Mouse (Mus musculus) activated CD4-positive, CD25-positive, alpha-beta regulatory T cell, adult 4 months (primary cell): ENCODE results near the gene Axin2. TPM values are rescaled to one million over a fixed set of nuclear protein-coding genes. Genes with fewer than 3 reads are reported as not detected.

Experiments
- ATAC-seq: one replicate; pipeline ENCODE4 v1.8.0; 2017
- polyA plus RNA-seq, 2 experiments: library from polyadenylated mRNA; unstranded; fragments of 100-300 nt; shearing (Covaris generic); gene quantifications; one replicate each; pipeline ENCODE4 v1.2.1; 2017

Gene Axin2
- polyA plus RNA-seq, 2 experiments from 2014 or later = 7.7 to 12.7 TPM

DNA sequence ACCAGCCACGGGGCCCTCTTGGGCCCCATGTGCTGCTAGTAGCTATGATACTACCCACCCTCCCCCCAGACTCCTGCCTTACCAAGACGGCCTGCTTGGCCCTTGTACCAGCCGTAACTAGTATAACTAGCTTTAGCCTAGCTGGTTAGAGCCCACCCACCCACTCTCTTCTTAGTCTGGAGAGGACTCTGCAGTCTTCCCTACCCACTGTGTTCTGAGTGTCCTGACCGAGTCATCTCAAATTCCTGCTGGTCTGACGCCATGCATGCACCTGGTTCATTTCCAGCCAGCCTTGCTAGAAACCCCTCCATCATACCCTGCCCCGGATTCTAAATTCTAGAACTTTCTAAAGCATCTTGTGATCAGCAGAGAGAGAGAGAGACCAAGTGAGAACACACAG lies 9.6 kb downstream of the Axin2 start:
- ATAC-seq = no peak

DNA sequence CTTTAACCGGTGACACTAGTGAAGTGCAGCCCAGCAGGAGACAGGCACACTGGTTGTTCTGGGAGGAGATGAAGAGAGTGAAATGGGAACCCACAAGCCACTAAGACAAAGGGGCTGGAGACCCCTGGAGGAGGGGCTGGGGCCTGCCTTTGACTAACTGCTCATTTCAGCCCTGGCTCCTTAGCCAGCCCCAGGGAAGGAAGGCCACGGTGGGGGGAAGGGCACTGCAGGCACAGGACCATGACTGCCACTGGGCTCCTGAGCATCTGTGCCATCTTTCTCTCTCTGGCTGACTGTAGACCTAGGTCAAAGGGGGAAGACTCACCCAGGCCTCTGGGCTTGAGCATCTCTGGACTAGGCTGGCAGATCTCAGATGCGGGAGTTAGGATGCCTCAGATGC lies 10.5 kb downstream of the Axin2 start:
- no peak for ATAC-seq

DNA sequence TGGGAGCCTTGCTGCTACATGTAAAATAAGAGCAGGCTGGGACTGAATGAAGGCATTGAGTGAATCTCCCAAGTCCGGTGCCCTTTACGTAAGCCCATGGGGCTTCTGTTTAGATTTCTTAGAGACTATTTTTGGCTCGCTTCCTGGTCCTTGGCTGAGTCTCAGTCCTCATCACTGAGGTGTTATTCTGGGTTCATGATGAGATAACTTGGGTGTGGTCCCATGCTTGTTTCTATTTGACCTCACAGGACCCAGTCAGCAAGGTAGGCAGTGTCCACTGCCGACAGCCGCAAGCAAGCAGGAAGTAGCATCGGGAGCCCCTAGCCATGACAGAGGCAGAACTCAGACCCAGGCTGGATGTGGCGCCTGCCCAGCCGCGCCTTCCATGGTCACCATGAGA lies 13.7 kb downstream of the Axin2 start:
- ATAC-seq = no peak

DNA sequence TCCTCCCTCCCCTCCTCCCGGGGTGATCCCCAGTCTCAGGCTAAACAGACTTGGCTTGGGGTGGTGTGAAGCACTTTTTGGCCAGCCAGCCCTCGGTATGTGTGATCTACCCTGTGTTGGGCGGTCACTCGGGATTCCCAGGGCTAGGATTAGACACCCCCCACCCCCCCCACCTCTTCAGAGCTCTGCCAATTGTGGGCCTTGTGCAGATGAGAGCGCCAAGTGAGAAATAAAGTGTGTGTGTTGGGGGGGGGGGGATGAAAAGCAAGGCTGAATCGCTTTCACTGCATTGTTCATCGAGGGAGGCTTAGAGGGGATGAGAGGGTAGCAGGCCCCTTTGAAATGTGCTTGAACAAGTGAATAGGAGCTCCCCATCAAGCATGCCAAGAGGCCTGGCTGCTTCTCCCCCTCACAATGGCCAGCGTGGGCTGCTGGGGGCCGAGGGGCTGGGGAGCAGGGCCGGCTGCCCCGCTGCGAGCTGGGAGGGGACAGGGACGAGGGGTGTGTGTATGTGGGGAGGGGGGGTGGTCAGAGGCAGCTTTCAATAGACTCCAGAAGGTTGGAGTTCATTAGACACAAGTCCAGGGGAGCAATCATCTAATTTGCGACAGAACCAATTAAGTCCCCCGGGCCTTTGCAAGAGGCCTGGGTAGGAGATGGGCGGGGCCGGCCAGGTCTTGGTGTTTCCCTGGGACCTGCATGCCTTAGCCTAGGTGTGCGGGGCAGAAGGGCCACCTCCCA lies 15.1 kb downstream of the Axin2 start:
- ATAC-seq = no peak

DNA sequence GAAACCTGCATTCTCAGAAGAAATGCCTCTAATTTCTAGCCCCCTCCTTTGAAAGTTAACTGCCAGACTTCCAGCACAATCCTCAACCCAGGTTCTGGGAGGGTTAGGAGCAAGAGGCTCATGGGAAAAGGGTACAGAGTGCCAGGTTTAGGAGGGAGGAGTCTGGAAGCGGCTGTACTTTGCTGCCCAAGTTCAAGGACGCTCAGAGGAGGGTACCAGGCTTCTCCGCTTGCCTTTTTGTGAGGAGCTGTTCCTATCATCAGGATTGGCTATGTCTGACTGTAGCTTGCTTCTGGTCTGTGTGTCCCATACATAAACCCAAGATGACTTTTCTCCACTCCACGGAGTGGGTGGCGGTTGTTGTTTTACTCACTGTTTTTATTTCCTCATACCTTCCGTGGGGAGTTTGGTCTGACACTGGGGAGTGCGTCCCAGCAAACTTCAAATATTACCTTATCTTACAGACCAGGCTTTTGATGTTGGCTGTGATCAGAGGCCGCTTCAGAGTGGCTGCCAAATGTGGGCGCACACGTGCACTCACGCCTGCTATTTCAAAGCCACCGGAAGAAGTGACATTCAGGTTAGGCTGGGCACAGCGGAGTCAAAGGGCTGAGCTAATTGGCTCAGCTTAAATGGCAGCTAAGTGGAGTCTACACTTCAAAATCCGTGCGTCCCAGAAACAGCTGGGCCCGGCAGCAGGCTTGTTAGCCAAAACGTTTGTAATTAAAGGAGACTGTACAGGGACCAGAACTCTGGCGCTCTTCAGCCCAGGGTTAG lies 16.1 kb downstream of the Axin2 start:
- ATAC-seq = no peak

DNA sequence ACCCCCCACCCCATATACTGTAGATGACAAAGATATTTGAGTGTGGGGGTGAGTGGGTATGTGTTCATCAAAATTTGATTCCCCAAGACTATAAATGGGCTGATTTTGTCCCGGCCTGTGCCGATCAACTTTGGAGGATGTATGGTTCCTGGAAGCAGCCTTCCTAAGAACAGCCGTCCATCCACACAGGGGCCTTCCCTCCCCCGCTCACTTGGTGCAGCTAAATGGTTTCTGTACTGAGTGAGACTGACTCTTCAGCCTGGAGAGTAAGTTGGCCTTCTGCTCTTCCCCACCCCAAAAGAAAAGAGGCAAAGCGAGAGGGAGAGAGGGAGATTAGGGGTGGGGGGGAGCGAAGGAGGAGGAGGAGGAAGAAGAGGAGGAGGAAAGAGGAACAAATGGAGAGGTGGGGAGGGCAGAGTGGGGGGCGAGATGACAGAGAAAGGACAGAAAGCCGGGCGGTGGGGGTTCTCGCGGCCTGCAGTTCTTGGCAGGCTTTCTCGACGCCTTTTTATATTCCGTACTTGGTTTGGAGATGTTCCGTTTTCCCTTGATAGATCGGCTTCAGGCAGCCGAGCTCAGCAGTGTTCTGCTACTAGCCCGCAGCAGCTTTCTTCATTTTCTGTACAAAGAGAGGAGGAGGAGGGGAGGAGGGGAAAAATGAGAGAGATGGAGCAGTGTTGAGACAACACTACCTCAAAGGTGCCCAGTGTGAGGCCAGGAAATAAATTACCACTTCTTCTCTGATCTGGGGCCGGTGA lies 20.7 kb downstream of the Axin2 start:
- no peak for ATAC-seq

DNA sequence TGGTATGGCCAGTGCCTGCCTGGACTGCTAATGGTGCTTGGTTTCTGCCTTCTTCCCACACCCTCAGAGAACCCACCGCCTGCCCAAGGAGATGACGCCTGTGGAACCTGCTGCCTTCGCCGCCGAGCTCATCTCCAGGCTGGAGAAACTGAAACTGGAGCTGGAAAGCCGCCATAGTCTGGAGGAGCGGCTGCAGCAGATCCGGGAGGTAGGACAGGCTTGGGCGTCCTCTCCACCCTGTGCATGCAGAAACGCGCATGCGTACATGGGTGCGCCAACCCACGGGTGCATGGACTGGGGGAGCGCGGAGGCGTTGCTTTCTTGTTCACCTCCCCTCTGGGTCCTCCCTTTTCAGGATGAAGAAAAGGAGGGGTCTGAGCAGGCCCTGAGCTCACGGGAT lies 21.7 kb downstream of the Axin2 start:
- ATAC-seq = no peak

DNA sequence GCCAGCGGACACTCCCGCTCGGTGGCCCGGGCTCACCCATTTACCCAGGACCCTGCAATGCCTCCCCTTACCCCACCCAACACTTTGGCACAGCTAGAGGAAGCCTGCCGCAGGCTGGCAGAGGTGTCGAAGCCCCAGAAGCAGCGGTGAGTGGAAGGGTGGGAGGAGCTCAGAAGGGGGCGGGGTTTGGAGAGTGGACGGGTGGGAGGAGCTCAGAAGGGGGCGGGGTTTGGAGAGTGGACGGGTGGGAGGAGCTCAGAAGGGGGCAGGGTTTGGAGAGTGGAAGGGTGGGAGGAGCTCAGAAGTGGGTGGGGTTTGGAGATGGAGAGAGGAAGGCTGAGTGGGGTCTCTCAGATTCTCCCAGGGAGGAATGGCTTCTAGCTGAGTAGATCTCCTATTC lies 23.6 kb downstream of the Axin2 start:
- ATAC-seq = no peak

DNA sequence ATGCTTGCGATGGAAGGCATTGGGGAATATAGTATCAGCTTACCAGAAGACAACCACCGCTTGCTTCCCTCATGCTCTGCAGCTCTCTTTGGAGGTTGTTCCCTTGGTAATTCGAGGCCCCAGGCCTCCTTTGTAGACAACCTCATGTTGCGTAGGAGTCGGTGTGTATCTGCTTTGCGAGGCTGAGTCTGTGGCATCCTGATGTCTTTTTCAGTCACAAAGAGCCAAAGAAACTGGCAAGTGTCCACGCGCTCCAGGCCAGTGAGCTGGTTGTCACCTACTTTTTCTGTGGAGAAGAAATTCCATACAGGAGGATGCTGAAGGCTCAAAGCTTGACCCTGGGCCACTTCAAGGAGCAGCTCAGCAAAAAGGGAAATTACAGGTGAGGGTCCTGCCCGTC lies 25.5 kb downstream of the Axin2 start:
- no peak for ATAC-seq

DNA sequence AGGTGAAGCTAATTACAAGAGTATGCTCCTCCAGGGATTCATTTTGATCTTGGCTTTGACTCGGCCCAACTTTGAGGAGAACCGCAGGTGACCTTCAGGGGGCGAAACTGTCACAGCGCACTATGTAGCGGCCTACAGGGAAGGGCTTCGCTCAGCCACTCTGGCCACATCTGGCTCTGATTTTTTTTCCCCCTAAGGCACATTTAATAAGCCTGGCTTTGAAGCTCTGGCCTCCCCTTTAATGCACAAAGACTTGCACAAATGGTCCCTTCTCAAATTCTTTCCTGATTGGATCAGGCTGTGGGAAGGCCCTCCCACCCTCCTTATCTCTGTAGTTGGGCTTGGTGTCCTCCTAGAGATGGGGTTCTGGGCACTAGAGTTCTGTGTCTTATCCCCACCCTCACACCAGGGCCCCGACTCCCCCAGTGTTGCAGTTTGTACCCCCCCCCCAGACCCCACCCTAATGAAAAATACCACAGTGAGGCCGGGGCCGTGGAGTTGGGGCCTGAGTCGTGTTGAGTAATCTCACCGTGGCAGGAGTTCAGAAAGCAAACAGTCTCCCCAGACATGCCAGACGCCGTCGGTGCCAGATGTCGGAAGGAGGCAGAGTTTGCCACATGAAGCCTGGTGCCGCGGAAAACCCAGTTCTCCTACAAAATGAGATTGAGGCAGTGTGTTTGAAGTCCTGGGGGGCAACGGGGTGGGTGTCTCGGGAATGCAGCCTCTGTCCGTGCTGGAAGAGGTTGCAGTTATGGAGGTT lies 27.5 kb downstream of the Axin2 start:
- no peak for ATAC-seq

DNA sequence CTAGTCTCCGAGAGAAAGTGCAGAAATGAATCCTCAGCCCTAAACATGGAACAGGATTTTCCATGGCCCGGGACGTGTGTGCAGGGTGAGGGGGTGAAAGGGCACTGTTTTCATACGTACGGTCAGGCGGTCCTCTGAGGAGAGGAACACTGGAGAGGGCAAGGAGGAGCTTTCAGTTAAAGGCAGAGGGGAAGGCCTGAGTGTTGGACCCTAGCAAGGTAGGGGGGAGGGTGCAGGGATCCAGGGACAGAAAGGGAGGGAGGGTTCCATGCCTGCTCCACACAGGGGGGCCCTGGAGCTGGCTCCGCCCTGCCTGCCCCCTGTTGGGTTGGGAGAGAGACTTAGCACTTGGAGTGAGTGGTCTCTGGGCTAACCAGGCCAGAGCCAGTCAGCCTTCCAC lies 28.4 kb downstream of the Axin2 start:
- ATAC-seq = no peak

DNA sequence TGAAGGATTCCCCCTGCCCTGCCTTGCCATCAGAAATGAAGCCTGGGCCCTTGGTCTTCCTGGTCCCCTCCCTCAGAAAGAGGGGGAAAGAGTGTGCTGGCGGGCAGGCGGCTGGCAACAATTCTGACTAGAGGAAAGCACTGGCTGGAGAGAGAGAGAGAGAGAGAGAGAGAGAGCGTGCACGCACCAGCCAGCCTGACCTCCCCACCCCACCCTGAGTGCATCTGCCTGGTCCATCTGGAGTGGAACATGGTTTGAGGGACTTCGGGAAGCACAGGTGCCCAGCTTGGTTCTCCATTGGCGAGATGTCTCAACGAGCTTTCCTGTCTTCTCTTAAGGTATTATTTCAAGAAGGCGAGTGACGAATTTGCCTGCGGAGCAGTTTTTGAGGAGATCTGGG lies 28.8 kb downstream of the Axin2 start:
- ATAC-seq = no peak

DNA sequence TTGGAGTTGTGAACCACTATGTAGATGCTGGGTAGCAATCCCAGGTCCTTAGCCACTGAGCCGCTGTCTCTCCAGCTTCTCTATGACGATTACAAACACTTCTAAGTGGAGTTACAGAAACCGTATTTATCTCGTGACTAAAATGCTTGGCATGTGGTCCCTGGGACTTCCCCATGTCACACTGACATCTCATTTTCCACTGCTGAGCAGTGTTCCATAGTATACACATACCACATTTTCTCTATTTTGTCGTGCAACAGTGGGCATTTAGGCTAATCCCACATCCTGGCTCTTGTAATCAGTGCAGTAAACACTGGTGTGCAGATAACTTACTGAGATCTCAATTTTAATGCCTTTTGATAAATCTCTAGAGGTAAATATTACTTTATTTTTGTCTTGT lies 32.2 kb downstream of the Axin2 start:
- ATAC-seq = no peak

DNA sequence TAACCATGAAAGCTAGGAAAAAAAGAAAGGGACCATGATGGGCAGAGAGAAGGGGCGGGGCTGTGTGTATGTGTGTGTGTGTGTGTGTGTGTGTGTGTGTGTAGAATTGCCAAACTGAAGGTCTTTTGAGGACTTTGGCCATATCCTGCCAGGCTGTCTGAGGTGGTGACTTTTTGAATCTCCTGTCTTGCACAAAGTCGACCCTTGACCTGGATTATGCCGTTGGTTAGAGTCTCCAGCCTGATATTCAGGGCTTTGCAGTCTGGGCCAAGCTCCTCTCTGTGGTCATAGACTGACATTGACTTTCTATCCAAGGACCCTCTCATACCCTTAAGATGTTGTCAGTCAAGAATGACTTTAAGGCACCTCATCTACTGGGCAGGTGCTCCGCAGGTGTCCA lies 35.8 kb downstream of the Axin2 start:
- no peak for ATAC-seq

DNA sequence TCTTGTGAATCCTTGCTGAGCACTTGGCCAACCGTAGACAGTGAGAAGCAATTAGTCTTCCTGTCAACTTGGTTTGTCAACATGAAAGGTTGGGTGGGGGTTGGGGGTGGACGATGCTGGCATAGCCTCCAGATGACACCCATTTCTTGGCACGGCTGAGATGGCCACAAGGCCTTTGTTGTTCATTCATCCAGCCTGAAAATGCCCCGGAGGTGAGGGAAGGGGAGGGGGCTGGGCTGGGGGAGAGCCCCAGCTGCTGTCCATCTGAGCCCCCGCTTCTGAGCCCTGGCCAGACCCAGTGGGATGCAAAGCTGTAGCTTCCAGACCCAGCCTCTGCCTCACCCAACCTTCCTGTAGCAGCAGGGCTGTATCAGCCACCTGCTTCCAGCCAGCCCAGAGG lies 38.2 kb downstream of the Axin2 start:
- no peak for ATAC-seq

DNA sequence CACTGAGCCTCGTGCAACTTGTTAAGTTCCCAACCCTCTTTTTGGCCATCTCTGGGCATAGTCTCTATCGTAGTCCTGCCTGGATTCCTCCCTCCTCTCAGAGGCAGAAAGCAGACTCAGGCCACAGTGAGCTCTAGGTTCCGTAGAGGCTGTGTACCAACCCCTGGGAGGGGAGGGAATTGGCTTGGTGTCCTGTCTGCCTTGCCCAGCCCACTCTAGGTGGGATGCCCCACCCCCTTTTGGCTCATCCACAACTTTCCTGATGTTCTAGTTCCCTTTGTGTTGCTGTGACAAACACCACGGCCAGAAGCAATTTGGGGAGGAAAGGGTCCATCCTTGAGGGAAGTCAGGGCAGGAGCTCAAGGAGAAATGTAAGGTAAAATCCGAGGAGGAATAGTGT lies 39.0 kb downstream of the Axin2 start:
- no peak for ATAC-seq

DNA sequence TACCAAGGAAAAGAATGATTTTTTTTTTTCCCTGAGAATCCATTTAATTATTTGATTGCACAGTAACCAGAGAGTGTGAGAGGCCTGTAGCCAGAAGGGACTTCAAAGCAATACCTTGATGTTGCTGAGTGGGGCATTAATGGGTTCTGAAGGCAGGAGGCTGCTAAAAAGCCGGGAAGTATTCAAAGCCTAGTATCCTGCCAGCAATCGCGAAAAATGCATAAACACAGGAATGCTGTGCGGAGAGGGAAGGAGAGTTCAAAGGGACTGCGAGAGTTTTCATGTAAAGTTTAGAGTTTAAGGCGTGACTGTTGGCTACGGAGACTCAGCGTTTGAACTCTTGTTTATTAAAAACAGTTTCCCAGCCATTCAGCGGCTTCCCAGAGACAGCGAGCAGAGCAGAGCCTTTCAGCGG lies 41.5 kb downstream of the Axin2 start:
- no peak for ATAC-seq

DNA sequence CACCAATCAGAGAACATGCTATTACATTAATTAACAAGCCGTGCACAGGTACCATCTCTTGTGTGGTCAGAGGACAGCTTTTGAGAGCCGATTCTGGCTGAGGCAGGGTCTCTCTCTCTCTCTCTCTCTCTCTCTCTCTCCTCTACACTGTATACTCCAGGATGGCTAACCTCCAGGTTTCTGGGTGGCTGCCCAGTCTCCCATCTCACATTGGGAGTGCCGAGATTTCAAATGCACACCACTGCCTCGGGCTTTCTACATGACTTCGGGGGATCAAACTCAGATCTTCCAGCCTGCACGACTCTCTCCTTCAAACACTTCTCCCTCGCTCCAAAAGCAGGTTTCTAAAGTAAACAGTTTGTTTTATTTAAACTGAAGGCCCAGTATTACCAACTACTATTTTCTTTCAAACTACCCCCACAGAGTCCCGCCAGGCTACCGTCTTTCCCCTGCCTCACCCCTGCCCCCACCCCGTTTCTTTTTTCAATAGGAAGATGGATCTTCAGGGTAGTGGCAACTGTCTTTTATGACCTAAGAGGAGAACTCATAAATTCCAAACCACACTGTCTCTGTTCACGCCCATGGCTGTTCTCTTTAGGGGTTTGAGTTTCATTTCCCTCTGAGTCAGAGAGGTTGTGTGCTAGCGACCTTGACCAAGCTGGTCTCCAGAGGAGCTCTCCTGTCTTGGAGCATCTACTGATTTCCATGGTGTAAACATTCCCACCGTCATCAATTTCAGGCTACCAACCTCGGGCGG lies 43.5 kb downstream of the Axin2 start:
- ATAC-seq = no peak

DNA sequence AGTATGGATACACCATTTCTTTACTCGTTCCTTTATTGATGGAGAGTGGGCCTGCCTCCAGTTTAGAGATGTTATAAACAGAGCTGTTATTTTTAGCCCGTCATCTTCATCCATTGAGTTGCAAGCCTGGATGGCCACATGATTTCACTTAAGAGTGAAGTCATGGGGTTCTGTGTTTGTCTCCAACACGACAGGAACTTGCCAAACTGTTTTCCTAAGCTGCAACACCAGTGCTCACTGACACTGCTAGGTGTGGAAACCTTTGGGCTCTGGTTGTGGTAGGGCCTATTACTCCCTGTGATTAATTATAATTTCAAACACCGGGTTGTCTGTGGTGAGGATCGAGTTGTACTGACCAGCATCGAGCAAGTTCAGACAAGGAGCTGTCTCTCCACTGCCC lies 45.6 kb downstream of the Axin2 start:
- ATAC-seq = no peak

DNA sequence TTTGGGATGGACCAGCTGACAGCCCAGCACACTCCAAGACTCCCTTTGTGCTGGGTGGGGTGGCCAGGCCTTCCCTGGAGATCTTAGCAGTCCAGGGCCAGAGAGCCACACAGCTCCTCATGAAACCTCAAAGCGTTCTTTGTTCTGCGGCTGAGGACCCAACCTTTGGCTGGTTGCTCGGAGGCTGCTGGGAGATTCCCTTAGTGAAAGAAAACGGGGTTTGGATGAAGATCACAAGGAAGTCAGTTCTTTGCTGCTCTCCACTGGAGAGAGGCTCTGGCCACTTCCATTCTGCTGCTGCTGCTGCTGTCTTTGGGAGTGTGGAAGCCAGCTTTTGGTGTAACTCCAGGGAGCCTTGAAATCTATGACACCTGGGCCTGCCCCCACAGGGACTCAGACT lies 53.3 kb downstream of the Axin2 start:
- ATAC-seq = no peak

DNA sequence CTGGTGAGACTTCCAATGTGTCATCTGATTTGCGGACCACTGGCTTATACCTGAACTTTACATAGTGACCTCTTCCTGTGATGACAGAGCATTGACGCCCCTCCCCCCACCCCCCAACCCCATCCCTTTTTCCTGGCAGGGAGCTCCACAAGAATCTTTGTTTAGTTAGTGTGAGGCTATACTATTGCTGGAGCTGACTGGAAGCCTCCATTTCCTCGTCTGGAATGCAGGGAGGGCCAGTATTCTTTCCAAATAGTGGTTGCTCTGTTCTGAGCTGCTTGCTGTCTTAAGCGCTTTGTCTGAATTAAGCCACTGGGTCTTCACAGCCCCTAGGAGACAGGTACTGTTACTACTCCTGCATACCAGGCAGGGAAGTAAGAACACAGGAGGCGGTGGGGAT lies 53.7 kb downstream of the Axin2 start:
- ATAC-seq = no peak

DNA sequence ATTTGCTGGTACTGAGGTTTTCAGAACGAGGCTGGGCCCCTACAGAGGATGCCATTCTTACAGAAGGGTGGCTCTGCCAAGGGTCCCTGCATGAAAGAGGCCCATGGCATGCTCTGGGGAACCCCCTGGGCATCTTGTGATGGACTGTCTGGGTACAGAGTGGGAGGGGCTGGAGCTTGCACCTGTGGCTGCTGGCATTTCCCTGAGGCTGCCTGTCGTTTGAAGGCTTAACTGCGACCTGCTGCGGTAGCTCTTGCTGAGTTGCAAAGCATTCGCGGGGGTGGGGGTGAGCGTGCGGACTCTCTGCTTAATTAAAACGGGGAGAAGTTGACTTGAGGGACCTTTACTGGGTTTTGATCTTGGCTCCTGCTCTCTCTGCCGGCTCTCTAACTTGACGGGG lies 55.4 kb downstream of the Axin2 start:
- no peak for ATAC-seq
